Mouse (Mus musculus): Measurements from ENCODE around the gene Hectd2.

DNA sequence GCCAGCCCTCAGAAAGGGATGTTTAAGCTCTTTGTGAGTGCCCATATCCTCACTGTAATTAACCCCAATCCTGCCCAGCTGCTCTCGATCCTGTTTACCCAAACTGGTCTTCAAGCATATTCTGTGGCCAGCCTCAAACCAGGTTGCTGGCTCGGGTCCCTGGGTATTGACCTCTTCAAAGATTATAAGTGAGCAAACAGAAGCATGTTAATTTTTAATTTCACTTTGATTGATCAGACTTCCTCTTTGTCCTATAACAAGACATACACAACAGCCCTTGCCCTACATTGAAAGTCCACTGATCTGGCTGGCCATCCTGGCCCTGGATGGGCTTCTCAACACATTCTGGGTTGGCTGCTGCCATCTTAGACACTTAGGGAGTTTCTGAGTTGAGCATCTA lies 109.5 kb downstream of the Hectd2 start:
- TF ChIP-seq CTCF (IDR thresholded peaks at IDR 0.05; ENCODE audit: insufficient read depth, low read depth, low read length) = no peak
- TF ChIP-seq POLR2A (IDR thresholded peaks at IDR 0.05; ENCODE audit: insufficient read depth, low read depth, low read length) = no peak
